Mouse (Mus musculus): ENCODE data around the gene Plbd1. TPM values are rescaled to one million over a fixed set of nuclear protein-coding genes. Genes with fewer than 3 reads are reported as not detected.

The Plbd1 gene
- polyA plus RNA-seq (2012; ENCODE audit: insufficient read depth, low replicate concordance) = 1.1 and 9.9 TPM in 2 replicates

DNA sequence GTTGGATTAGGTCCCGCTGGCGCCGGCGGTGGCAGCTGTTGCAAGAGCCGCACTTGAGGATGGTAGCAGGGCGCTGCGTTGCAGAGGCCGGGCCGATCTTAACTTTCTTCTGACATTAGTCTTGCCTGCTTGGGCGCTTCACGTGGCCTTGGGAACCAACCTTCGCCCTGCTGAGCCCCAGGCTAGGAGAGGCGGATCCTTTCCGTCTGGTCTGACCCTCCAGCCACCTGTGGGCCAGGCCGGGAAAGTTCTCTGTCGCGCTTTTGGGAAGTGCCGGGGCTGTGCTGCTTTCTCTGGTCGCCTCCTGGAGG lies at the start of gene Plbd1:
TSS of gene Plbd1 (minus strand) at position 223 of the 311 bp plus-strand sequence.
- TF ChIP-seq FLI1 (IDR thresholded peaks at IDR 0.05; ENCODE audit: low read length) = no peak
- no peak for TF ChIP-seq GATA1 (IDR thresholded peaks at IDR 0.05; ENCODE audit: borderline replicate concordance, low read length)
- Histone ChIP-seq H3K9me3 (peaks cover 17% of the 10 kb centered on the region), H3K36me3 (replicated peaks; ENCODE audit: low read length) (no peaks in the 10 kb centered on the region), H3K4me1 (peaks cover 7% of the 10 kb centered on the region; the same call in 1 of the 2 replicates), H3K27me3 (replicated peaks) (peaks cover 50% of the 10 kb centered on the region), H3K4me3 (replicated peaks) (peak within 1 kb of the TSS; percentile 87)

DNA sequence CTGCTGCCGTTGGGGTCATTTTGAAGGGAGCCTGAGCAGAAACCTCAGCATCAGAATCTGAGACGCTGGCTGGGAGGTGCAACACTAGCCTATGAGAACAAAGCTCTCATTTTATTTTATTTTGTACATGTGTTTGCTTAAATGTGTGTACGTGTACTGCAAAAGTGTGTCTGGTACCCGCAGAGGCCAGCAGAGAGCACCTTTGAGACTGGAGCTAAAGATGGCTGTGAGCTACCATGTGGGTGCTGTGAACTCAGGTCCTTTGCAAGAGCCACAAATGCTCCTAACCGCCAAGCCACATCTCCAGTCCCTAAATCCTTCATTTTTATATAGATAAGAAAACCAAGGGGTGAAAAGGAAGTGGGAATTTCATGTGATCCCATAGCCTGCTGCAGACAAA lies 48.7 kb upstream of the Plbd1 start:
- no peaks in the 10 kb centered on the region for H3K36me3 ChIP-seq (replicated peaks; ENCODE audit: low read length)
- H3K9me3 ChIP-seq = peaks cover 13% of the 10 kb centered on the region
- TF ChIP-seq GATA1 (IDR thresholded peaks at IDR 0.05; ENCODE audit: borderline replicate concordance, low read length) = no peak
- no peak for TF ChIP-seq FLI1 (IDR thresholded peaks at IDR 0.05; ENCODE audit: low read length)
- H3K4me1 ChIP-seq = no peaks in the 10 kb centered on the region
- H3K4me3 ChIP-seq (replicated peaks) = no peak overlapping the region
- no peaks in the 10 kb centered on the region for H3K27me3 ChIP-seq (replicated peaks)

DNA sequence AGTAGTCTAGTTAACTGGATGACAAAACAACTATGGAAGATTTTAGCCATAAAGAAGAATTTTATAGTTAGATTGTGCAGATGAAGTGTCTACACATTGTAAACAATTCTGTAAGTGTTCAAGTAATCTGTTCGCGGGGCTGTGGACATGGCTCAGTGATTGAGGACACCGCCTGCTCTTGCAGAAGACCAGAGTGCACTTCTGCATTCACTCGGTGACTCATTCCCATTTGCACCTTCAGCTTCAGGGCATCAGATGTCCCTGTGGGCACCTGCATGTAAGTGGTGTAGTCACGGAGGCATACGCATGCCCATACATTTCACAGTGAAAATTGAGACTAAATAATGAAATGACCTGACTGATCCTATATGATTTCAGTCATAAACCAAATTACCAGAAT lies 46.9 kb upstream of the Plbd1 start:
- Histone ChIP-seq H3K4me3 (replicated peaks) (no peak overlapping the region), H3K36me3 (replicated peaks; ENCODE audit: low read length) (no peaks in the 10 kb centered on the region), H3K9me3 (peaks cover 13% of the 10 kb centered on the region), H3K4me1 (no peaks in the 10 kb centered on the region), H3K27me3 (replicated peaks) (no peaks in the 10 kb centered on the region)
- no peak for TF ChIP-seq FLI1 (IDR thresholded peaks at IDR 0.05; ENCODE audit: low read length)
- TF ChIP-seq GATA1 (IDR thresholded peaks at IDR 0.05; ENCODE audit: borderline replicate concordance, low read length) = no peak

DNA sequence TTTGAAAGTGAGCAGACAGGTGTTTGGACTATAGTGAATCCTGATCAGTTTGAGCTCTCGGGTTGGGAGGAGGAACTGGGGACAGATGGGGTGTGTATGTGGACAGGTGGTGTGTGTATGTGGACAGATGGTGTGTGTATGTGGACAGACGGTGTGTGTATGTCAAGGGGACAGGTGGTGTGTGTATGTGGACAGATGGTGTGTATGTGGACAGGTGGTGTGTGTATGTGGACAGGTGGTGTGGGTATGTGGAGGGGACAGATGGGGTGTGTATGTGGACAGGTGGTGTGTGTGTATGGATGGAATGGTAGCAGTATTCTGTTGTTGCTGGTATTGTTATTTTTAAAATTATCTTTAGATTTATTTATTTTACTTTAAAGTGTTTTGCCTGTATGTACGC lies 40.1 kb upstream of the Plbd1 start:
- Histone ChIP-seq H3K36me3 (replicated peaks; ENCODE audit: low read length) (no peaks in the 10 kb centered on the region), H3K9me3 (no peaks in the 10 kb centered on the region), H3K4me3 (replicated peaks) (no peak overlapping the region), H3K27me3 (replicated peaks) (peaks cover 7% of the 10 kb centered on the region), H3K4me1 (no peaks in the 10 kb centered on the region)
- TF ChIP-seq GATA1 (IDR thresholded peaks at IDR 0.05; ENCODE audit: borderline replicate concordance, low read length) (no peak), FLI1 (IDR thresholded peaks at IDR 0.05; ENCODE audit: low read length) (no peak)

- no peaks in the 10 kb centered on the region for H3K4me1 ChIP-seq
- TF ChIP-seq GATA1 (IDR thresholded peaks at IDR 0.05; ENCODE audit: borderline replicate concordance, low read length) (no peak), FLI1 (IDR thresholded peaks at IDR 0.05; ENCODE audit: low read length) (no peak)
Measured at GRCm38 (mm10) chr6:136701185-136701584, 39.5 kb upstream of the Plbd1 start.

GRCm38 (mm10) chr6:136691314-136691713 lies 29.6 kb upstream of the Plbd1 start:
- Histone ChIP-seq H3K27me3 (replicated peaks) (peaks cover 6% of the 10 kb centered on the region), H3K36me3 (replicated peaks; ENCODE audit: low read length) (no peaks in the 10 kb centered on the region), H3K9me3 (peaks cover 38% of the 10 kb centered on the region), H3K4me3 (replicated peaks) (no peak overlapping the region), H3K4me1 (no peaks in the 10 kb centered on the region)
- TF ChIP-seq FLI1 (IDR thresholded peaks at IDR 0.05; ENCODE audit: low read length) = no peak
- TF ChIP-seq GATA1 (IDR thresholded peaks at IDR 0.05; ENCODE audit: borderline replicate concordance, low read length) = no peak

More at GRCm38 (mm10) chr6:136701185-136701584, 39.5 kb upstream of the Plbd1 start:
- no peaks in the 10 kb centered on the region for H3K9me3 ChIP-seq
- no peaks in the 10 kb centered on the region for H3K36me3 ChIP-seq (replicated peaks; ENCODE audit: low read length)
- H3K27me3 ChIP-seq (replicated peaks) = peaks cover 7% of the 10 kb centered on the region
- no peak overlapping the region for H3K4me3 ChIP-seq (replicated peaks)

DNA sequence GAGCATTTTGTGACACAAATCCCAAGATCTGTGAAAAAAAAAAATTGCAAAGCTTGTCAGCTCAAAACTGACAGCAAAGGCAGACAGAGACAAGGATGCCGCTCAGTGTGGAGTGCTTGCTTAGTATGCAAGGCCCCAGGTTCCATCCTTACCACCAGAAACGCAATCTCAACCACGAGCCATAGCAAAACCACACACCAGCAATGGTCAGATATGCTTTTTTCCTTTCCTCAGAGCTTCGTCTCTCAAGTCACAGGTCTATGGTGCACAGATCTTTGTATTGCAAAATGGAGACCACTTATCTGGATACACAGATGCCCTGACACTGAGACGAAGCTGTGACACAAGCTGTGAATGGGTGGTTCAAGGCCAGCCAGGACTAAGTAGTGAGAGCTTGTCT lies 28.8 kb upstream of the Plbd1 start:
- peaks cover 38% of the 10 kb centered on the region for H3K9me3 ChIP-seq
- H3K4me1 ChIP-seq = peaks cover 3% of the 10 kb centered on the region; the same call in 1 of the 2 replicates
- H3K27me3 ChIP-seq (replicated peaks) = peaks cover 6% of the 10 kb centered on the region
- TF ChIP-seq FLI1 (IDR thresholded peaks at IDR 0.05; ENCODE audit: low read length) = no peak
- TF ChIP-seq GATA1 (IDR thresholded peaks at IDR 0.05; ENCODE audit: borderline replicate concordance, low read length) = no peak
- no peaks in the 10 kb centered on the region for H3K36me3 ChIP-seq (replicated peaks; ENCODE audit: low read length)
- H3K4me3 ChIP-seq (replicated peaks) = no peak overlapping the region

GRCm38 (mm10) chr6:136689790-136690413 lies 28.2 kb upstream of the Plbd1 start:
- no peak for TF ChIP-seq GATA1 (IDR thresholded peaks at IDR 0.05; ENCODE audit: borderline replicate concordance, low read length)
- TF ChIP-seq FLI1 (IDR thresholded peaks at IDR 0.05; ENCODE audit: low read length) = no peak
- H3K4me3 ChIP-seq (replicated peaks) = peak overlapping the region; percentile 7
- peaks cover 4% of the 10 kb centered on the region; the same call in 1 of the 2 replicates for H3K4me1 ChIP-seq
- H3K9me3 ChIP-seq = peaks cover 34% of the 10 kb centered on the region
- no peaks in the 10 kb centered on the region for H3K36me3 ChIP-seq (replicated peaks; ENCODE audit: low read length)
- peaks cover 6% of the 10 kb centered on the region for H3K27me3 ChIP-seq (replicated peaks)

DNA sequence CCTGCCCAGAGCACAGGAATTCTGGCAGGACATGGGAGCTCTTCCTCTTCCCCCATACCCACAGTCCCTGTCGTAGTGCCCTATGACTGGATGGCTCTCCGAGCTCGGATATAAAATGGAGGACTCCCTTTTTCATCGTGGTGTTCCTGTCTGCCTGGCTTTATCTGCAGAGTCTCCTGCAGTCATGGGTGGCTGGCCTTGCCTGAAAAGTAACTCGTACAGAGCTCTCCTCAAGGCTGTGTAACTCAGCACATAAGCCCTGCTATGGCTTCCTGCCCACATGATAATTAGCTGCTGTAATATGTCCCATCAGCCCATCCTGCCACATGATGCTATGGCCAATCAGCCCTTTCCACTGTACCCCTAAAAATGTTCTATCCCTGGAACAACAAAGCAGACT lies 23.7 kb upstream of the Plbd1 start:
- Histone ChIP-seq H3K36me3 (replicated peaks; ENCODE audit: low read length) (no peaks in the 10 kb centered on the region), H3K27me3 (replicated peaks) (peaks cover 4% of the 10 kb centered on the region), H3K9me3 (no peaks in the 10 kb centered on the region), H3K4me3 (replicated peaks) (no peak overlapping the region), H3K4me1 (peaks cover 14% of the 10 kb centered on the region)
- no peak for TF ChIP-seq FLI1 (IDR thresholded peaks at IDR 0.05; ENCODE audit: low read length)
- no peak for TF ChIP-seq GATA1 (IDR thresholded peaks at IDR 0.05; ENCODE audit: borderline replicate concordance, low read length)

GRCm38 (mm10) chr6:136683410-136684334 lies 21.9 kb upstream of the Plbd1 start:
- H3K36me3 ChIP-seq (replicated peaks; ENCODE audit: low read length) = no peaks in the 10 kb centered on the region
- H3K27me3 ChIP-seq (replicated peaks) = no peaks in the 10 kb centered on the region
- TF ChIP-seq GATA1 (IDR thresholded peaks at IDR 0.05; ENCODE audit: borderline replicate concordance, low read length) (no peak), FLI1 (IDR thresholded peaks at IDR 0.05; ENCODE audit: low read length) (no peak)
- H3K9me3 ChIP-seq = no peaks in the 10 kb centered on the region
- H3K4me1 ChIP-seq = peaks cover 14% of the 10 kb centered on the region
- H3K4me3 ChIP-seq (replicated peaks) = no peak overlapping the region

Measured in megakaryocyte, embryonic 14.5 days (primary cell).